Comparison of ENCODE assay signal across 10 mouse cellular contexts in the genomic region with DNA sequence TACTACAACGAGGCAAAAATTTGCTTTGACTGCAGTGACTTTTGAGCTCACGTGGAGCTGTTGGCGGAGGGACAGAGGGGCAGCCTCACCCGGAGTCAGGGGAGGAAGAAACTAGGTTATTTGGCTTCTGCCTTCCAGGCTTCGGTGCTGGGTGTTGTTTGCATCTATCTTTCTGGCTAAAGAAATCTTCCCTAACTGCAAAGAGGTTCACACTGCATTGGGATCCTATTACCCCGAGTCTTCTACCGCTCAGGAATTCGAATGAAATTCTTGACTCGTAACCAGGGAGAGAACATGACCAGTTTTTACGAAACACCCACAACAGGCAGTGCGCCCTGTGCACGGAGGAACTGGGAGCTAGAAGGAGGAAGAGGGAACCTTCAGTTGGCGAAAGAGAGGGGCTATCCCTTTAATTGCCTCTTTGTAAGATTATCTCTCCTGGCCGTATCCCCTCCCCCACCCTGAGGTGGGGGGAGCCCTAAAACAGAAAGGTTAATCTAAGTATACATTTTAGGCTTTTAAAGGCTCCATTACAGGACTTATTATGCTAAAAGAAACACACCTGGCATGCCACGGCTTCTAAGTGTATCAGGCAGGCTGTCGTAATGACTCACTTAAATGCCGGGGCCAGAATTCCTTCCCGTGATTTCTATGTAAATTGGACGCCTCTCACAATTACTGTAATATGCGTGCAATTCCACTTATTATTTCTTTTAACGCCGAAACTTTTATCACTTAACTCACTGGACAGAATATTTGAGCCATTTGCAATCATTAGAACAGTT.
DNase-seq lines count a peak whose midpoint lies in the region; ATAC-seq and TF ChIP-seq lines count a peak whose summit lies in the region.
"Had no signal": no experiment of that assay in that cellular context is flagged by ENCODE, and none has a peak within 500 bp of the region (broad histone marks: within the 10 kb centered on the region; RNA-seq: fewer than 3 reads in every experiment).

No protein-coding gene starts in this region.

- TF ChIP-seq CTCF in thymus, adult 2 months (IDR thresholded peaks at IDR 0.05; ENCODE audit: borderline replicate concordance, control insufficient read depth, extremely low read depth, insufficient read depth, low read length, poor library complexity), result no peak

- H3K9ac ChIP-seq in heart, embryonic 12.5 days, result no peak overlapping the region
- no peak overlapping the region for H3K9ac ChIP-seq in hindbrain, embryonic 15.5 days
- H3K9ac ChIP-seq in liver, embryonic 15.5 days, result no peak overlapping the region

- ATAC-seq in heart, embryonic 12.5 days (ENCODE audit: insufficient number of reproducible peaks, low FRiP score), result no peak
- ATAC-seq in hindbrain, embryonic 15.5 days (ENCODE audit: low FRiP score, low read depth), result no peak
- ATAC-seq in liver, embryonic 15.5 days (ENCODE audit: insufficient read depth), result no peak

- no peak overlapping the region for H3K27ac ChIP-seq in heart, embryonic 12.5 days (ENCODE audit: poor library complexity, severe bottlenecking)
- H3K27ac ChIP-seq in hindbrain, embryonic 15.5 days (replicated peaks), result no peak overlapping the region
- H3K27ac ChIP-seq in liver, embryonic 15.5 days (replicated peaks), result no peak overlapping the region
- H3K27ac ChIP-seq in thymus, adult 2 months (ENCODE audit: control insufficient read depth, insufficient read depth, low read length), result no peak overlapping the region

- no peak for TF ChIP-seq POLR2A in thymus, adult 2 months (IDR thresholded peaks at IDR 0.05; ENCODE audit: control insufficient read depth, extremely low read depth, insufficient read depth, low read length, poor library complexity)

- 0 out of 2 replicates have a peak, but pooled peaks cover 4% of the 10 kb centered on the region for H3K4me1 ChIP-seq in heart, embryonic 12.5 days (replicated peaks)
- peaks cover 30% of the 10 kb centered on the region for H3K4me1 ChIP-seq in hindbrain, embryonic 15.5 days (replicated peaks)
- no peaks in the 10 kb centered on the region for H3K4me1 ChIP-seq in liver, embryonic 15.5 days (replicated peaks)
- H3K4me1 ChIP-seq in thymus, adult 2 months (replicated peaks; ENCODE audit: control insufficient read depth, insufficient read depth, low read length), result no peaks in the 10 kb centered on the region

- H3K4me3 ChIP-seq in heart, embryonic 12.5 days, result peak overlapping the region; percentile 14
- H3K4me3 ChIP-seq in hindbrain, embryonic 15.5 days, result no peak overlapping the region
- H3K4me3 ChIP-seq in liver, embryonic 15.5 days (replicated peaks), result no peak overlapping the region
- no peak overlapping the region for H3K4me3 ChIP-seq in thymus, adult 2 months (ENCODE audit: control insufficient read depth, insufficient read depth, low read length)
- H3K4me3 ChIP-seq: erythroblast, embryonic 14.5 days; myocyte had no signal

- H3K36me3 ChIP-seq in heart, embryonic 12.5 days, result no peaks in the 10 kb centered on the region
- no peaks in the 10 kb centered on the region for H3K36me3 ChIP-seq in hindbrain, embryonic 15.5 days
- H3K36me3 ChIP-seq in liver, embryonic 15.5 days (replicated peaks), result no peaks in the 10 kb centered on the region
- no peaks in the 10 kb centered on the region for H3K36me3 ChIP-seq in thymus, adult 2 months (ENCODE audit: control insufficient read depth, insufficient read depth, low read length)

- intact Hi-C loops in heart, postnatal 14 days (cut with DNase I), result no loop called here

- no peaks in the 10 kb centered on the region for H3K9me3 ChIP-seq in heart, embryonic 12.5 days (replicated peaks)
- H3K9me3 ChIP-seq in hindbrain, embryonic 15.5 days, result no peaks in the 10 kb centered on the region
- H3K9me3 ChIP-seq in liver, embryonic 15.5 days (replicated peaks), result no peaks in the 10 kb centered on the region

- 24% methylated on average over 22 of the region's 22 CpGs for WGBS in heart, embryonic 12.5 days
- WGBS in hindbrain, embryonic 15.5 days, result 10% methylated on average over 22 of the region's 22 CpGs
- WGBS in liver, embryonic 15.5 days (ENCODE audit: insufficient replicate concordance), result 24% methylated on average over 22 of the region's 22 CpGs
- WGBS in thymus, adult 2 months, result 33% methylated on average over 22 of the region's 22 CpGs

- no peak for DNase-seq in heart, postnatal 14 days
- peak; percentile 37 for DNase-seq in embryo, embryonic 9.5 days (ENCODE audit: extremely low spot score)
- no peak for DNase-seq in testis, postnatal 10 days (ENCODE audit: low spot score)
- DNase-seq in thymus, adult 2 months, result no peak
- no peak for DNase-seq in left cerebral cortex, adult 8-10 months (ENCODE audit: low spot score in 2 of 2)

- H3K27me3 ChIP-seq in heart, embryonic 12.5 days (replicated peaks), result peaks cover 23% of the 10 kb centered on the region
- peaks cover 38% of the 10 kb centered on the region for H3K27me3 ChIP-seq in hindbrain, embryonic 15.5 days
- peaks cover 14% of the 10 kb centered on the region for H3K27me3 ChIP-seq in liver, embryonic 15.5 days
- no peaks in the 10 kb centered on the region for H3K27me3 ChIP-seq in thymus, adult 2 months (ENCODE audit: control insufficient read depth, insufficient read depth, low read length)

- H3K4me2 ChIP-seq in heart, embryonic 12.5 days, result peak overlapping the region; percentile 60
- H3K4me2 ChIP-seq in hindbrain, embryonic 15.5 days, result peak overlapping the region; percentile 44
- H3K4me2 ChIP-seq in liver, embryonic 15.5 days, result peak overlapping the region; percentile 15; the same call in 1 of the 2 replicates
